Mouse (Mus musculus) layer of hippocampus, postnatal 14 days (tissue): Measurements from ENCODE around the gene Necab2. TPM values are rescaled to one million over a fixed set of nuclear protein-coding genes. Genes with fewer than 3 reads are reported as not detected.

ENCODE experiments used
- DNase-seq, 2 experiments: peaks; one replicate each; pipeline ENCODE4 v3.0.0; 2021 to 2022; ENCODE audit warnings: low spot score in 2 of 2, mixed read lengths in 1 of 2
- total RNA-seq, 2 experiments: library from RNA; stranded (reverse); gene quantifications; 2 replicates each; pipeline ENCODE4 v1.2.3; 2021

Necab2 gene
- total RNA-seq, 2 experiments from 2014 or later, result 126 to 129 TPM

DNA sequence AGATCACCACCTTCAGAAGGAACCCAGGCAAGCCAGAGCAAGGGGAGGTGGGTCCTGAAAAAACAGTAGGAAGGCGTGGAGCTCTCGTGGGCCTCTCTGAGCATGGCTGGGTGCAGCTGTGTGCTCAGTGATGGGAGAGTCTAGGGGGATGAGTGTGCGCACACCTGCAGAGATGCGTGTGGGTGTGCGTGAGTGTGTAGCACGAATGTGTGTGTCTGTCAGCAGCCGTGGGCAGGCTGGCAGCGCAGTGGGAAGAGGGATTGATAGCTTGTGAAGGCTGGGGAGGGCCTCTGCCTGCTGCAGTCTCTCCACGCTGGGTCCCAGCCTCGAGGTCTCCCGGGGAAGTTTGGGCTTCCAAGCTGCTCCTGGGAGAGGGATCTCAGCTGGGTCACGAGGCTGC, 3.1 kb downstream of the Necab2 start:
- DNase-seq, result no peak

DNA sequence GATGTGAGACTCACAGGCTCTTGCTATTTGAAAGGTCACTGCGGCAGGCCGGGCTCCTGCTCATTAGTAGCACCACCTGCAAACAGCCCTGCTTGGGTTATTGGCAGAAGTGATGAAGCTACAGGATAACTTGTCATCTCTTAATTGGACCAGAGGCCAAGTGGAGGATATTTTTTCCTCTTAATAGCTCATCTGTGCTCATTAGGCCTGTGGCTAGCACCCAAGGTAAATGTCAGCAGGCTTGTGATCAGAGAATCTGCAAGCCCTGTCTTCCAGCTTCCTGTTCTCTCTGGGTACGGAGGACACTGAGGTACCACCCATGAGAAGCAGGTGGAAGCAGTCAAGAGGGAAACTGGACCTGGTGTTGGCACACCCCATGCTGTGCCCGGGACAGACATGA, 4.6 kb downstream of the Necab2 start:
- DNase-seq, result no peak

DNA sequence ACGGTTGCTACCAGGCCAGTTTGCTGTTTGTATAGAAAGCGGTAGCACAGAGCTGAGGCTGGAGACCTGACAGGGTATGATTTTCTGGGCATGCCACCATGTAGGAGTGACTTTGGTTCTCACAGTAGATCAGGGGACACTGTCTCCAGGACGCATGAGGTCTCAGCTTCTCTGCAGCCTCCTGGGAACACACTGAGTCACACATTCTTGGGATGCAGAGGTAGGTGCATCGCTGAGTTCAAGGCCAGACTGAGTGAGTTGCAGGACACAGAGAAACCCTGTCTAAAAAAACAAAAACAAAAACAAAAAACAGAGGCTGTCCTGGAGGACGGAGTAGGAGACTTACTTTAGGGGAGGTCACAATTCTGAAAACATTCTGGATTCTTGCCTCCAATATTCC, 6.4 kb downstream of the Necab2 start:
- no peak for DNase-seq

DNA sequence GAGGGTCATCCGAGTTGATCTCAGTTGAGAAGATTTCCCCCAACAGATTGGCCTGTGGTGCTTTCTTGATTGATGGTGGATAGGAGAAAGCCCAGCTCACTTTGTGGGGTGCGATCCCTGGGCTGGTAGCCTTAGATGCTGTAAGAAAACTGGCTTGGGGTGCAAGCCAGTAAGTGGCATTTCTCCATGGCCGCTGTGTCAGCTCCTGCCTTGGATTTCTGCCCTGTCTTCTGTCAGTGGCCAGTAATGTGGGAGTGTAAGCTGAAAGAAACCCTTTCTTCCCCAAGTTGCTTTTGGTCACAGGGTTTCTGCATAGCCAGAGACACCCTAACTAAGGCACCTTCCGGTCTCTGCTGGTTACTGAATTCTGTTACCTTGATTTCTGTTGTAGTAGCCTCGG, 9.5 kb downstream of the Necab2 start:
- DNase-seq, result no peak

DNA sequence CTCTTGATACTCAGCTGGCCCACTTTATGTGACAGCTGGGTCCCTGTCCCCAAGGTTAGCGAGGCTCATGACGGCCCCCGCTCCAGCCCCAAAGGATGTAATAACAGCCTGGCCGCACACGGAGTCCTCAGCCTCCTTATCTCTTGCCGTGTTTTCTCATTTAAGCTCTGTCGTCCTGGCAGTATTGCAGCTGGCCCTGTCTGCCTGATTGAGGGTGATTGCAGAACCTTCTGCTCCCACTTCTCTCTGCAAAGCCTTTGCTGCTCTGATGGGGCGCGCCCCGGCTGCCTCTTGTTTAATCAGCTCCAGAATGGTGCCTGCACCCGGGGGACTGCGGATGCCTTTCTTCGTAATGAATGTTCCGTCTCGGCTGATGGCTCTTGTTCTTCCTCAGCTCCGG, 13.2 kb downstream of the Necab2 start:
- no peak for DNase-seq

DNA sequence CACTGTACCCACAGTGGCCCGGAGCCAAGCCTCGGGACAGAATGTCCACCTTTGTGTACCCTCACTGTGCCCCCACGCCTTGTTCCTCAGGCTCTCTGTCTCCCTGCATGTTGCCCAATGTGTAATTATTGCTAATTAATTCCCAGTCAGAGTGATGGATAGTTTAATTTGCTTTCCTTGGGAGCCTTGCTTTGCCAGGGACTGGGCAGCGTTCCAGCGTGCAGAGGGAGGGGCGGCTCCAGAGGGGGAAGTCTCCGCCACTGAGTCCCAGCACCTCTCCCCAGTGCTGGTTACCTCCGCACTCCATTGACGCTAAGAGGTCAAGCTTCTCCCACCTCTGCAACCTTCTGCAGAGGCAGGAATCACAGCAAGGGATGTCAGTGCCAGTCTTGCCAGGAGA, 14.8 kb downstream of the Necab2 start:
- DNase-seq, result peak in 1 of 2 experiments; percentile 17

DNA sequence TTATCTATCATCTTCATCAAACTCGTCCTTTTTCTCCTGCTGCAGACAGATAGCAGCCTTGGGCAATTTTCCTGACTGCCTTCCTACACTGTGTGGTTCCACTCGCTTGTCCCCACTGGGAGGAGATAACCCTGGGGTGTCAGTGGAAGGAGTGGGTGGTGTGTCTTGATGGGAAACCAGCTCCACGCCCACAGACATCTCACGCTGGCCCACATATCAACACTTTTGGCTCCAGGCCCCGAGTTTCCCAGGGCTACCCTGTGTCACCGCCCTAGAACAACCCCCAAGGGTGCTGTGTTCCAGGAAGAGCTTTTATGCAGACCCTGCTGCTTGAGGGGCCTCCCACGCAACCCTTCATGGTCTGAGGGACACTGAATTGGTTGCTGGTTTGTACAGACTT, 17.2 kb downstream of the Necab2 start:
- peak in 1 of 2 experiments; percentile 8 for DNase-seq

DNA sequence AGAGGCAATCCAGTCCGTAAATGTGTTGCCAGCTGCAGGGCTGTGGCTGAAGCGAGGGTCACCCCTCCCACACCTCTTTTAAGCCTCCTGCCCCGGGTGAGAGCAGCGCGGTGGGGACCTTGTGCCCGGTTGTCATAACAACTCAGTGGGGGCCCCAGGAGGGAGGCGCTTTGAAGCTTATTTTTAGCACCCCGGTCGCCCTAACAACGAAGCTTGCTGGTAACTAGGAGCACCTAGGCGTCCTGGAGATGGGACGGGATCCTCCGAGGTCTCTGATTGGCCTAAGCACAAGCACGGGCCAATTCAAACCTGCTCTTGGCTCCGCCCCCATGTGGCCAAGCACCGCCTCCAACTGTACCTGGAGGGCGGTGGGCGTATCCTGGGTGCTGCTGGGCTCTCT, 19.6 kb downstream of the Necab2 start:
- peak; percentile 61 to 67 for DNase-seq

DNA sequence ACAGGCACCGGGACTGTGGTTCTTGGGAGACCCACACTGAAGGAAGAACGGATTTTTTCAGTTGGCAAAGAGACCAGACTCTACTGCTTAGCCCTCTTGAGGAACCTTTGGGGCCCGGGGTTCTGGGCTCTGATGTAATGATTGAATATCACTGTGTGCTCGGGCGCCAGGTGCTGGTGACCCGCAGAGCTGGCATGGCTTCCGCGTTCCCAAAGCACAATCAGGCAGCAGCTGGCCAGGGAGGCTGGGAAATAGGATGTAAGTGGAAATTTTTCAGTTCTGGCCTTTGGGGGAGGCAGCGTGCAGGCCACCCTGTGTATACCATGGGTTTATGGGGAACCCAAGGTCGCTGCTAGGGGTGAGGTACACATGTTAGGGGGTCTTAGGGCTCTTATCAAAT, 20.3 kb downstream of the Necab2 start:
- DNase-seq, result no peak

DNA sequence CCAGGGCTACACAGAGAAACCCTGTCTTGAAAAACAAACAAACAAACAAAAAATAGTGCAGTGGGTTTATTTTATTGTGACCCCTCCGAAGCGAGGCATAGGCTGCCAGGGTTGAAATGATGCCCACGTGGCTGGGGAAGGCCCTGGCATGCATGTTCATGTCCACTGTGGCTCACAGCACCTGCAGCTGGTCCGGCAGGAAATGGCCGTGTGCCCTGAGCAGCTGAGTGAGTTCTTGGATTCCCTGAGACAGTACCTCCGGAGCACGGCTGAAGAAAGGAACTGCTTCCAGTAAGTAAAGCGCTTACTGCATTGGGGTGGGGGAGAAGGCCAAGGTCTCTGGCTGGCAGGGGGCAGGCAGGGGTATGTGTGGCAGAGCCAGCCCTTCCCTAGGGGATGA, 21.6 kb downstream of the Necab2 start:
- no peak for DNase-seq

DNA sequence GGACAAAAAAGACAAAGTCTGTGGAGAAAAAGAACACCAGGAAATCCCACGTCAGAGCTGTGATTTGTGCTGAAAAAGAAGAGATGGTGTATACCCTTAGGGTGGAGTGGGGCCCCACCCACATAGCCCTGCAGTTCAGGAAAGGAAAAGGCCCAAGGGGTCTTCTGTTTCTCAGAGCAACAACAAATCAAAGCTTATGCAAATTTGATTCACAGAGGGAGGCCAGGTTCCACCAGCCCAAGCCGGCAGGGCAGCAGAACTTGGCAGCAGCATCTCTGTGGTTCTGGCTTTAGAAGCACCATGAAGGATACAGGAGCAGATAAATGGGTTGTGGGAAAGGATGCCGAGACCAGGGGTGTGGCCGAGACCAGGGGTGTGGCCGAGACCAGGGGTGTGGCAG, 32.2 kb downstream of the Necab2 start:
- no peak for DNase-seq

DNA sequence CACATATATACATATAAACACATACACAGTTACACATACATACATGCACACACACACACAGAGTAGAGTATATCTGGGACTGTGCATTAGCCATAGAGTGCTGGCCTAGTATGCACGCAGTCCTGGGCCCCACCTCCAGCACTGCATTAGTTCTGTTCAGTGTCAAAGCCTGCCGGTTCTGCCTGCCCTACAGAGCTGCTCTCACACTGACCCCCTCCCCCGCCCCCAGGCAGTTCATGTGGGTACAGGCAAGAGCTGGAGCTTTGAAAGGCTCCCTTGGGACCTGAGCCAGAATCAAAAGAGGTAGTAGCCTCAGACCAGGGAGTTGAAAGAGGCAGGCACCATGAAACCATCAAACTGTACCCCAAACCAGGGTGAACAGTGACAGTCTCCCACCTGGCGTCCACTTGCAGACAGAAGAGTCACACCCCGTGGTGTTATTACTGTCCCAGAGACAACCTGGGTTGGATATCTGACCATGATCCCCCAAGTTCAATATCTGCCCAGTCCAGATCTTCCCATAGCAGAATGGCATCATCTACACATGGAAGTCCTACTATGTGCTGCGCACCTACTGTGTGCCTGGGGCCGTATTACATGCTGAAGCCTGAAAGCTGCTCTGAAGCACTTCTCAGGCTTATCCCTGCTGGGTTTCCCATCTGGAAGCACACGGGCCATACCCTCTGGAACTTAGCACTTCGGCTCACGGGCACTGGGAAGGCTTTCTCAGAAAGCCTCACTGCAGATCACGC, 37.8 kb downstream of the Necab2 start:
- DNase-seq, result no peak

DNA sequence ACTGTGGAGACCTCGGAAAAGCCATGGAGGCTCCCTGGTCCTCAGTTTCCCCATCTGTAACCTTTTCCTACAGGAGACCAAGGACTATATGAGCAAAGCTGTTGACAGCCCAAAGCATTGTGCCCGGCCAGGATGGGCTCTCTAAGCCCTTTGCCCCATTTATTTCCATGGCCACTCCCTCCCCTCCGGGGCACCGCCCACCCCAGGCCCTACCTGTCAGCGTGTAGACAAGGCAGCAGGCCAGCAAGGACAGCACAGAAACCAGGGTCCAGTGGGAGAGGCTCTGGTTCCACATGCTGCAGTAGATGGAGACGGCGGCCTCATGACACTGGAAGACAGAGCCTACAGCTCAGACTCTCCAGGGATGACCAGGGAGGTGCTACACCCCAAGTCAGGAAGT, 40.6 kb downstream of the Necab2 start:
- DNase-seq, result no peak

DNA sequence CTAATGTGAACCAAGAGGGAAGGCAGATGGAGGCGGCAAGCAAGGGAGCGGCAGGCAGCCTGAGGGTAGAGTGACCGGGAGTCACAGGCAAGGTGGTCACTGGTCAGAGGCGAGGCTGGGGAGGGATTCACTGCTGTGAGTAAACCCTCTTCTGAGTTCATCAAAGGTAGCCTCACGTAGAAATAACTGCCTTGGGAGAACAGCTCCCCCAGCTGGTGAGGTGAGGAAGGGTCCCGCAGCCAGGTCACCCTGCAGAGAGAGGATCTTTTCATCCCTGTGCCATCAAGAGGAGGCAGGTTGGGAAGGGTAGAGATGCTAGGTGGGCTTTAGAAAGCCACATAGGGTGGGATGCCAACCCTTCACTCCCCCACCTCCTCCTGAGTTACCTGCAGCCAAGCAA, 50.3 kb downstream of the Necab2 start:
- DNase-seq, result peak in 1 of 2 experiments; percentile 37

DNA sequence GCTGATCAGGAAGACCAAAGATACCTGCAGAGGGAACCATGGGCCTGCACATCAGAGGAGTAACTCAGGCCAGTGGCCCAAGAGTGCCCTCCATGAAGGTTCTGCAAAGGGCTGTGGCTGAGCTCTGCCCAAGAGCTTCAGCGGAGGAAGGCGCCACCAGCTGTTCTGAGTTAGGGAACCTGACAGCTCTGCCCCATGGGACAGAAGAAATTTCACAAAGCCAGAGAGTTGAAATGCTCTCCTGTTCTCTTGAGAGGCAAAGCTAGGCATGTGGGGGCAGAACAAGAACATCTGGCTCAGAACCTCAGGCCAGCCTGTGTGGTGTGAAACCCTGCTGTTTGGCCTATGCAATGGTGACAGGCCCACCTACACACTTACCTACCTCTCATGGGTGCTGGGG, 53.3 kb downstream of the Necab2 start:
- no peak for DNase-seq

DNA sequence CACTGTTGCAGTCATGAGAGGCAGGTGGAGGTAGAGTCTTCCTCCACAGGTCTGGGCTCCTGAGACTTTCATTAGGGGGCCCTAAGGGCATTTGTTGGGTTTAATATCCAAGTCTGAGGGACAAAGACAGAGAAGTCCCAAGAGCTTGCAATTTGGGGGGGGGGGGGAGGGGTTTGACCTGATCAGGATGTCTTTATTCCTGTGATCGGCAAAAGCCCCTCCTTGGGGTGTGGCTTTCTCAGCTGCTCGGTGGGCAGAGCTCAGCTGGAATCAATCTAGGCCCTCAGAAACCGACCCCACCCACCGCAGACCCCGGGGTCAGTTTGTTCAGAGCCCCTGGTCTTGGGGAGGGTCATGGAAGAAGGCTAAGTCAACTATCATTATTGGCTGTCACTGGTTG, 55.1 kb downstream of the Necab2 start, which contains the start of gene Slc38a8:
Slc38a8 (minus strand) TSS at position 101 of the 400 bp plus-strand sequence.
- no peak for DNase-seq

DNA sequence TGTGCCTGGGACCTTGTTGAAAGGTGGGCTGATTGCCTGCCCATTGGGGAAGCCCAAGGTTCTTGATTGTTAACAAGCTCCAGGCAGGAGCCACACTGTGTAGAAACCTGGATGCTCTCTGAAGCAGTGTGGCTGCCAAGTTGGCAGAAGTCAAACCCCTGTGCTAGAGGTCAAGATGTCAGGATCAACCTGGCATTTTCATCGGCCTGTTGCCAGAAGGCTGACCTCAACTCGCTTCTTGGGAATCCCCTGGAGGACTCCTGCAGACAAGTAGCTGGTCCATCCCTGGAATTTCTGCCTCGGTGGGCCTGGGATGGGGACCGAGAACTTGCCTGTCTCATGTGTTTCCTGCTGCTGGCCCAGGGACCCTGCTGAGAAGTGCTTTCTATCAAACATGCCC, 55.6 kb downstream of the Necab2 start:
- no peak for DNase-seq

DNA sequence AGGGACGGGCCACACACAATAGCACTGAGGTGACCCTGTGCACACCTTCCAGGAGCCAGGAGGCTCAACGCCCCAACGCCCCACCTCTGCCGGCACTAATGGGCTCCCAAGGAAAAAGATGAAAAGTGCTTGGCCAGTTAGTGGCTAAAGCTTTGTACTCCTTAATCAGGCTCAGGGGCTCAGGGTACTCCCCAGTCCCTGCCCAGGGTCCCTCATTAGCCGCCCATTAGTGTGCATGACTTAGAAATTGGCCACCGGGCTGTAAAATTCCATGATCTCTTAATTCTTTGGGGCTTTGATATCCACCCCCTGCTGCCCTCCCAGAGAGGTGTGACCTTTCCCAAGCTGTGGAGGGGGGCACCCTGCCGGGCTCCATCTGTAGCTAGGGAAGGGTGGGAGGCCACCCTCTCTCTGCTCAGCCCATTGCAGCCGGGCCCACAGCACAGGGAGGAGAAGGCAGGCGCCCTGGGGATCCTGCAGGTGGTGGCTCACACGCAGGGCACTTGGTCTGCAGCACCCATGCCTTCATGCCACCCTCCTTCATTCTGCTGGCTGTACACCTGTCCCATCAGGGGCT, 56.8 kb downstream of the Necab2 start:
- DNase-seq, result no peak

DNA sequence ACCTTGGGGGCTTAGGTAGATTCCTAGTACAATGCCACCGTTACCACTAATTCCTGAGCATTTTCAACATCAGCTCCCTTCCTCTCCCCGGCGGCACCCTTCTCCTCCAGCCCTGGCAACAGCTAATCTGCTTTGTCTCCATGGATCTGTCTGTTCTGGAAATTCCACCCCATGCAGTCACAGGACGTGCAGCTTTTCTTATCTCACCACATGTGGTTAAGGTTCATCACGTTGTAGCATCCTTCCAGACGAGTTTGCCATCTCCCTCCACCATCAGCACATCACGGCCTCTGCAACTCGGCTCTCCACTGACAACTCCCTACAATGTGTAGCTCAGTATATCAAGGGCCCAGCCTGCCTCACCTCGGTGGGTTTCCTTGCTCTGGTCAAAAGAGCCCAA, 59.0 kb downstream of the Necab2 start:
- DNase-seq, result no peak

DNA sequence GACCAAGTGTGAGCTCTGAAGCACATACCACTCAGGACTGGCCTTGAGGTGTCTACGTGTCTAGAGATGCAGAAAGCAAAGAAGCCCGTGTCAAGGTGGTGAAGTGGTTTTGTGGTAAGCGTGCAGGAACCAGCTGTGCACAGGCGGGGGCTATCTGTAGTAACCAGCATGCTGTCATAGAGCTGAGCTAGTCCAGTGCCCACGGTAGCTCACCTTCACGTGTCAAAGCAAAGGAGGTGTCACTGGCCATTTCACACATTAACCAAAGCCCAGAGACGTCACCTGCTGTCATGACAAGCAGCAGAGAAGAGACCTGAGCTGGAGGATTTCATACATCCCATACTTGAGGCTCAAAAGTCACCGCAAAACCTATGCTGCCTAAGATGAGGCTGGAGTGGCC, 59.6 kb downstream of the Necab2 start:
- no peak for DNase-seq

DNA sequence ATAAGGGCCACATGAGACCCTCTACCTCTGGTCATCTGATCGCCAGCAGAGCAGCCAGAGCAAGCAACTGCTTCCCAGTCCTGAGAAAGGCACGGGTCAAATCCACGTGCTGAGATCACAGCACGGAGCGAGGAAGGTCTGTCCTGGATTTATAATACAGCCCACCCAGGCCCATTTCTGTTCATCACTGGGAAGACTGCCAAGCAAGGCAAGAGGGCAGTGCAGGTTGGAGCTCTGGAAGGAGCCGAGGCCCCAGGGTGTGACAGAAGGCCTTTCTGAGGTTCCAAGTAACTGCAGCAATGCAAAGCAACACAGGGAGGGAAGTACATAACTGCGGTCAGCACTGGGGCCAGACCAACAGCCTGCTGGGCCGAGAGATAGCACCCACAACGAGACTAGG, 64.0 kb downstream of the Necab2 start:
- DNase-seq, result no peak

DNA sequence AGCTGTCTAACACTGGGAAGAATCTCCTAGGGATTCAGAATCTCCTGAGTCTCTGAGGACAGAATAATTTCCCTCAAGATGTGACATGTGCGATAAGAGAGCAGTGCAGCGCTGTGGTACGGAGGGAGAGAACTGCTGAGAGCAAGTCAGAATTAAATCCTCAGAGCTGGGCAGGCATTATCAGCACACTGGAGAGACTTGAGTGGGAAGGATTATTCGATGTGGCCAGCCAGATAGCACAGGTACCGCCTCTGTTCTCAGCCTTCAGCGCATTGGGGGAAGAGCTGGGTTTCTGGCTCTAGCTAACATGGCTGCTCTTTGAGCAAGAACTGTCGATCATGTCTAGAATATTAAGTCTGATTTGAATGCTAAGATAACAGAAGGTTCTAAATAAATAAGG, 65.2 kb downstream of the Necab2 start:
- DNase-seq, result no peak

DNA sequence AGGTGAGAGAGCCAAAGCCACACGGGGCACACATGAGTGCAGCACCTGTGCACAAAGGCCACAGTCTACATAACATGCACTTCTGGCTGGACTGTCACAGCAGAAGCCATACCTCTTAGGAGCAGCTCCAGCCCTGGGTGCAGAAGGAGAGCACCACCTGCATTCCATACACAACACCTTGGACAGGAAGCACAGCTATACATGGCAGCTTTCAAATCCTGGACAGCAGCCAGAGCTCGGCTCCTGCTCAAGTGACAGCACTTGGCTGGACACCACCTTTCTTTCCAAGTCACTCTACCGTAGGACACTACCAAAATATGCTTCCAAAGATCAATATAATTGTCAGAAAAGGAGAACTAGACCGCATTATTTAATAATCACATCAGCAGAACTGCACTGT, 66.9 kb downstream of the Necab2 start:
- DNase-seq, result no peak
